Mouse (Mus musculus) small intestine, adult 2 months (tissue): Measurements from ENCODE around the gene Flnb. TPM values are rescaled to one million over a fixed set of nuclear protein-coding genes. Genes with fewer than 3 reads are reported as not detected.

Source experiments
- H3K27ac ChIP-seq: fragments of 200-500 bp; 2 replicates; pipeline ENCODE4 v1.5.1; 2012; ENCODE audit warnings: low read depth, low read length, control low read depth, inconsistent platforms; ENCODE audit not compliant: insufficient read depth
- H3K27me3 ChIP-seq: fragments of 200-500 bp; 2 replicates; pipeline ENCODE4 v1.6.1; 2012; ENCODE audit warnings: mild to moderate bottlenecking, moderate library complexity, low read length, inconsistent platforms; ENCODE audit not compliant: control insufficient read depth, insufficient read depth
- H3K36me3 ChIP-seq: fragments of 200-500 bp; 2 replicates; pipeline ENCODE4 v1.6.1; 2012; ENCODE audit warnings: mild to moderate bottlenecking, low read length, control low read depth, inconsistent platforms; ENCODE audit not compliant: control insufficient read depth, insufficient read depth
- H3K4me1 ChIP-seq: fragments of 200-500 bp; 2 replicates; pipeline ENCODE4 v1.6.1; 2012; ENCODE audit warnings: low read length, inconsistent platforms, mixed read lengths; ENCODE audit not compliant: control insufficient read depth, insufficient read depth, insufficient read length
- H3K4me3 ChIP-seq: fragments of 200-500 bp; 2 replicates; pipeline ENCODE4 v1.5.1; 2012; ENCODE audit warnings: low read depth, mild to moderate bottlenecking, control low read depth, inconsistent platforms, low read length, moderate library complexity
- CTCF ChIP-seq: fragments of 200-500 bp; IDR thresholded peaks from 2 replicates; pipeline ENCODE4 v1.5.1; 2012; ENCODE audit warnings: low read depth, mild to moderate bottlenecking, control low read depth, inconsistent platforms, low read length, moderate library complexity, mixed read lengths; ENCODE audit not compliant: insufficient replicate concordance, insufficient read length; ENCODE audit errors: extremely low read depth
- POLR2A ChIP-seq: fragments of 200-500 bp; IDR thresholded peaks from 2 replicates; pipeline ENCODE4 v1.6.1; 2012; ENCODE audit warnings: low read depth, mild to moderate bottlenecking, control low read depth, inconsistent platforms, low read length, moderate library complexity
- WGBS: fragments of 180-500 bp; shearing (Covaris S2); methylation state at CpG from one replicate; pipeline ENCODE4 v1.1.7; 2018; 5-methylcytosine and 5-hydroxymethylcytosine counted together
- polyA plus RNA-seq: library from polyadenylated mRNA; depleted of rRNA; stranded (reverse); fragments of >200 nt; gene quantifications from 2 replicates; pipeline ENCODE4 v1.2.3, GENCODE M21; 2012

Flnb gene
- polyA plus RNA-seq, 1 experiment, result 54.8 TPM

GRCm38 (mm10) chr14:7818463-7819121 is 835 bp downstream of the Flnb start:
- H3K4me3 ChIP-seq, result peak overlapping the region; percentile 79
- no peaks in the 10 kb centered on the region for H3K36me3 ChIP-seq
- peaks cover 23% of the 10 kb centered on the region; the same call in 1 of the 2 replicates for H3K4me1 ChIP-seq
- no peaks in the 10 kb centered on the region for H3K27me3 ChIP-seq
- WGBS, result under 1% methylated on average over 36 of the region's 36 CpGs
- TF ChIP-seq POLR2A (peak; percentile 27; the same call in 1 of the 2 replicates), CTCF (no peak)
- H3K27ac ChIP-seq, result peak overlapping the region; percentile 78

GRCm38 (mm10) chr14:7819446-7819845 is 1.7 kb downstream of the Flnb start:
- peaks cover 26% of the 10 kb centered on the region; the same call in 1 of the 2 replicates for H3K4me1 ChIP-seq
- TF ChIP-seq CTCF, result no peak
- TF ChIP-seq POLR2A, result no peak
- H3K36me3 ChIP-seq, result no peaks in the 10 kb centered on the region
- no peaks in the 10 kb centered on the region for H3K27me3 ChIP-seq
- WGBS, result 16% methylated on average over 5 of the region's 5 CpGs
- H3K27ac ChIP-seq, result peak overlapping the region; percentile 78
- H3K4me3 ChIP-seq, result peak overlapping the region; percentile 79

DNA sequence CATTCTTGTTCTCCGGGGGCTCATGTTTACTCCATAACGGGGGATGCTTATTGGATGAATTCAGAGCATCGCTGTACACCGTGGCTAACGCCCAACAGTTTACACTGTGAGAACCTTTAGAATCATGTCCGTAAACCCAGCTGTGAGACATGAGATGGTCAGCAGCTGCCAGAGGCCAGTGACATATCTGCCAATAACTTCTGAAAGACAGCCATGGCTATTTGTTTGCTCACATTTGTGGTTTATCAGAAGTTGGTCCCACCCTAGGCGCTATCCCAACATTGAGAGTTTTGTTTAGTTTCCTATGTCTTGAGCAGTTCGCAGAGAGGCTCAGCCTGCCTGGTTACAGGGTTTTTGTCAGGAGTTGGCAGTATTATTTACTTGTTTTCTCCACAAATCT is 3.6 kb downstream of the Flnb start:
- TF ChIP-seq POLR2A (no peak), CTCF (no peak)
- H3K36me3 ChIP-seq, result no peaks in the 10 kb centered on the region
- WGBS, result 64% methylated on average over 8 of the region's 8 CpGs
- no peak overlapping the region for H3K4me3 ChIP-seq
- peaks cover 36% of the 10 kb centered on the region; the same call in 1 of the 2 replicates for H3K4me1 ChIP-seq
- no peak overlapping the region for H3K27ac ChIP-seq
- H3K27me3 ChIP-seq, result no peaks in the 10 kb centered on the region

DNA sequence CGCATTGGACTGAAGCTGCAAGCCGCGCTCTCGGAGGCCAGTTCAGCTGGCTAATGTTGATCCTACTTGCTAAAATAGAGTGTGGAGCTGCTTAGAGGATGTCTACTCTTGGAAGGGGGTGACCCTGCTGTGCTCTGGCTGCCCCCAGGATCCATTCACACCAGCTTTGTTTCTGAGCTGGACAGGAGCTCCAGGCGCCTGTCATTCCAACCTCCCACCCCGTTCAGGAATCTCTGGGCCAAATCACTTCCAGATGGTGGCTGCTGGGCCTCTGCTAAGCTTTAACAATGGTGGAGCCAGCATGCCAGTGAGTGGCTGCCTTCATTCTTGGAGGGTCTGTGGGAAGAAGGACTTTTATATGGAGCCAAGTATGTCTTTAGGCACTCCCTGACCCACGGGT is 4.9 kb downstream of the Flnb start:
- Histone ChIP-seq H3K4me3 (no peak overlapping the region), H3K27me3 (no peaks in the 10 kb centered on the region), H3K36me3 (no peaks in the 10 kb centered on the region), H3K4me1 (peaks cover 39% of the 10 kb centered on the region; the same call in 1 of the 2 replicates), H3K27ac (no peak overlapping the region)
- no peak for TF ChIP-seq POLR2A
- TF ChIP-seq CTCF, result no peak
- 66% methylated on average over 7 of the region's 7 CpGs for WGBS

DNA sequence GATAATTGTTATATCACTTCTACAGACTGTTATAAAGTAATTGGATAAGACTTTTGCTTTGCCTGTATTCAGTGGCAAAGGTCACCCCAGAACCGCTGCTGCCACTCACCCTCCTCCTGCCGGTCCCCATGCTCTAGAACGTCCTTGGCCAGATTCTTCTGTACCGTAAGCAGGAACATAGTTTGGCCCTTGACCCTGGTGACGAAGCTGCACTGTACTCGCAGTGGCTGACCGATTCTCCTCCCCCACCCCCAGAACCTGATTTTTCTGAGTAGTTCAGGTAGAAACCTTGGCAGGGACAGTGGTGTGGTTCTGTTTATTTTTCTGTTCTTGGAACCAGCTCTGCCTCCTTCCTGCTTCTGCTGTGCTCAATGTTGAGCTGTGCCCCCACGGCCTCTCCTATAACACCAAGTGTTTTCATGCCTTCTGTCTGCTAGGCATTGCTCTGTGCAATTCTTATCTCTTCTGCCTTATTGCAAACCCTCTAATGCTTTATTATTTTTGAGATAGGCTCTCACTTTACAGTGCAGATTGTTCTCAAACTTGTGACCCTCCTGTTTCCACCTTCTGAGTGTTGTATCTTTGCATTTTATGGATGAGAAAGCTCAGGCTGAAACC is 7.0 kb downstream of the Flnb start:
- Histone ChIP-seq H3K36me3 (no peaks in the 10 kb centered on the region), H3K4me1 (peaks cover 39% of the 10 kb centered on the region; the same call in 1 of the 2 replicates), H3K4me3 (0 out of 2 replicates have a peak overlapping the region, but pooled peaks have one; percentile 10), H3K27ac (peak overlapping the region; percentile 88), H3K27me3 (no peaks in the 10 kb centered on the region)
- WGBS, result 26% methylated on average over 8 of the region's 8 CpGs
- no peak for TF ChIP-seq POLR2A
- TF ChIP-seq CTCF, result no peak

DNA sequence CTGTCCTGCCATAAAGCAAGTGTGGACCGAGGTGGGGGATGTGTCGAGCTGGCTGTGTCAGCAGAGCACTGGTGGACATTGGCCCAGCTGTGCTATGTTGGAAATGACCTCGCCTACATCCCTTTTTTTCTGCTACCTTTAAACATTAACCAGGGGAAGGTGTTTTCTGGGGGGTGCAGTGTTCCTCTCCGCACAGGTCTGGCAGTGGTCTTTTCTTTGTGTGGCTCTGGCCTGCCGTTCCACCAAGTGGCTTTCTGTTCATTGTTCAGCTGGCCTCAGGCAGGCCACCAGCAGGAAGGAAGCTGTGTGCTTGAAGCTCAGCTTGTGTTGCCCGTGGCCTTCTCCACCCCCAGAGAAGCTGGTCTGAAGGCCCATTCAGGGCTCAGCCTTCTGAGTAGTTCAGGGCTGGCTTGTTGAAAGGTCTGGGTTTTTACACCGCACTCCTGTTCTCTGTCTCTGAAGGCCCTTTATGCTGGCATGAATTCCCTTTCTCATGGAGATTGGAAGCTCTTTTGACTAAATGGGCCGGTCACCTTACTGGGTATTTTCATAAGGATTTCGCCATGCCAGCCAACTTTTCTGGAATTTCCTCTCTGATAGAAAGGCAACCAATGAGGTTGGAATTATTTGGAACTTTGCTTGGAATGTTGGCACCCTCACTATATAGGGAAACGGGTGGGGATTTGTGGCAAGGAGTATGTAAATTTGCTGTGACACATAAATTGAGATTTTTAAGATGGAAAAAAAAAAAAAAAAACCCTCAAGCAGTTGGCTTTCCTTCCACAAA is 8.6 kb downstream of the Flnb start:
- no peaks in the 10 kb centered on the region for H3K27me3 ChIP-seq
- H3K4me3 ChIP-seq, result peak overlapping the region; percentile 44
- TF ChIP-seq CTCF (no peak), POLR2A (no peak)
- H3K36me3 ChIP-seq, result no peaks in the 10 kb centered on the region
- peak overlapping the region; percentile 88 for H3K27ac ChIP-seq
- 21% methylated on average over 10 of the region's 10 CpGs for WGBS
- H3K4me1 ChIP-seq, result peaks cover 29% of the 10 kb centered on the region; the same call in 1 of the 2 replicates
